Mouse (Mus musculus) embryonic facial prominence, embryonic 15.5 days (tissue): ENCODE data around the gene Unc13d. TPM values are rescaled to one million over a fixed set of nuclear protein-coding genes. Genes with fewer than 3 reads are reported as not detected.
A peak's percentile ranks its signal among the peaks of the same experiment; 100 is the strongest.
"Not testable (repeated sequence)": the region's sequence is repeated elsewhere in the genome, so short reads cannot be mapped to it uniquely, and the experiment has no call there.

Experiments used
- ATAC-seq: fragments of 200-750 bp; cut with Nextera tagmentation; 2 replicates; pipeline ENCODE4 v1.8.0; 2017; ENCODE audit warnings: low read depth, moderate TSS enrichment; ENCODE audit not compliant: insufficient number of reproducible peaks, low FRiP score, low TSS enrichment
- H3K27ac ChIP-seq: fragments of 300-500 bp; sonication (generic); replicated peaks from 2 replicates; pipeline ENCODE4 v1.5.1; 2015; ENCODE audit warnings: mild to moderate bottlenecking, inconsistent platforms
- H3K27me3 ChIP-seq: fragments of 300-500 bp; sonication (generic); 2 replicates; pipeline ENCODE4 v1.6.1; 2015; ENCODE audit warnings: inconsistent platforms
- H3K36me3 ChIP-seq: fragments of 300-500 bp; sonication (generic); 2 replicates; pipeline ENCODE4 v1.6.1; 2015; ENCODE audit warnings: mild to moderate bottlenecking, inconsistent platforms
- H3K4me1 ChIP-seq: fragments of 300-500 bp; sonication (generic); 2 replicates; pipeline ENCODE4 v1.6.1; 2015; ENCODE audit warnings: inconsistent platforms
- H3K4me2 ChIP-seq: fragments of 300-500 bp; sonication (generic); replicated peaks from 2 replicates; pipeline ENCODE4 v1.6.1; 2015; ENCODE audit warnings: mild to moderate bottlenecking, inconsistent platforms
- H3K4me3 ChIP-seq: fragments of 300-500 bp; sonication (generic); replicated peaks from 2 replicates; pipeline ENCODE4 v1.5.1; 2015; ENCODE audit warnings: mild to moderate bottlenecking, inconsistent platforms
- H3K9ac ChIP-seq: fragments of 300-500 bp; sonication (generic); 2 replicates; pipeline ENCODE4 v1.6.1; 2015; ENCODE audit warnings: inconsistent platforms
- H3K9me3 ChIP-seq: fragments of 300-500 bp; sonication (generic); replicated peaks from 2 replicates; pipeline ENCODE4 v1.6.1; 2016; ENCODE audit warnings: inconsistent platforms
- WGBS: fragments of 180-500 bp; shearing (Covaris S2); methylation state at CpG from one replicate; pipeline ENCODE4 v1.1.7; 2015; 5-methylcytosine and 5-hydroxymethylcytosine counted together
- polyA plus RNA-seq: library from polyadenylated mRNA; unstranded; fragments of >200 nt; fragmentation: Nextera tagmentation; extraction: Ambion mirVana; gene quantifications from 2 replicates; pipeline ENCODE4 v1.2.1, GENCODE M21; 2015

The Unc13d gene
- 4.3 and 4.8 TPM in 2 replicates for polyA plus RNA-seq

- no peaks in the 10 kb centered on the region for H3K27me3 ChIP-seq
- peak; percentile 18 for ATAC-seq
- WGBS, result 54% methylated on average over 22 of the region's 22 CpGs
- H3K36me3 ChIP-seq, result peaks cover 37% of the 10 kb centered on the region
- H3K27ac ChIP-seq, result peak within 1 kb of the TSS; percentile 86
- no peaks in the 10 kb centered on the region for H3K9me3 ChIP-seq
- peaks cover 31% of the 10 kb centered on the region for H3K4me1 ChIP-seq
- peak within 1 kb of the TSS; percentile 46 for H3K4me2 ChIP-seq
- peak within 1 kb of the TSS; percentile 18; the same call in 1 of the 2 replicates for H3K4me3 ChIP-seq
- H3K9ac ChIP-seq, result no peak within 1 kb of the TSS
Measured at GRCm38 (mm10) chr11:116077446-116078204, at the start of gene Unc13d. Gene Unc13d, minus strand, starts transcription at chr11:116077961.

GRCm38 (mm10) chr11:116126261-116126660, 48.5 kb upstream of the Unc13d start:
- H3K4me2 ChIP-seq, result no peak overlapping the region
- 95% methylated on average over 15 of the region's 15 CpGs for WGBS
- peaks cover 35% of the 10 kb centered on the region for H3K4me1 ChIP-seq
- no peak for ATAC-seq
- no peak overlapping the region for H3K4me3 ChIP-seq
- no peaks in the 10 kb centered on the region for H3K9me3 ChIP-seq
- no peak overlapping the region for H3K27ac ChIP-seq
- H3K27me3 ChIP-seq, result no peaks in the 10 kb centered on the region
- no peak overlapping the region for H3K9ac ChIP-seq
- H3K36me3 ChIP-seq, result peaks cover 28% of the 10 kb centered on the region

- H3K27ac ChIP-seq, H3K4me2 ChIP-seq, H3K9ac ChIP-seq, H3K4me1 ChIP-seq, ATAC-seq, H3K9me3 ChIP-seq, H3K4me3 ChIP-seq, H3K27me3 ChIP-seq: not testable (repeated sequence)
- H3K36me3 ChIP-seq, result peaks cover 28% of the 10 kb centered on the region
- WGBS, result 88% methylated on average over 8 of the region's 8 CpGs
Measured at GRCm38 (mm10) chr11:116121731-116122245, 44.0 kb upstream of the Unc13d start.

- H3K4me1 ChIP-seq, result peaks cover 6% of the 10 kb centered on the region
- H3K4me2 ChIP-seq, result no peak overlapping the region
- peak overlapping the region; percentile 78 for H3K27ac ChIP-seq
- H3K36me3 ChIP-seq, result 0 out of 2 replicates have a peak, but pooled peaks cover 5% of the 10 kb centered on the region
- no peak for ATAC-seq
- no peaks in the 10 kb centered on the region for H3K9me3 ChIP-seq
- H3K4me3 ChIP-seq, result no peak overlapping the region
- no peak overlapping the region for H3K9ac ChIP-seq
- no peaks in the 10 kb centered on the region for H3K27me3 ChIP-seq
Measured at GRCm38 (mm10) chr11:116117819-116118218, 40.1 kb upstream of the Unc13d start.

GRCm38 (mm10) chr11:116117241-116117640, 39.5 kb upstream of the Unc13d start:
- ATAC-seq, result peak; percentile 88

GRCm38 (mm10) chr11:116111611-116112203, 33.9 kb upstream of the Unc13d start:
- no peak overlapping the region for H3K4me3 ChIP-seq
- H3K9me3 ChIP-seq, result no peaks in the 10 kb centered on the region
- H3K27ac ChIP-seq, result no peak overlapping the region
- H3K27me3 ChIP-seq, result peaks cover 48% of the 10 kb centered on the region
- 85% methylated on average over 19 of the region's 19 CpGs for WGBS
- H3K9ac ChIP-seq, result no peak overlapping the region
- no peak overlapping the region for H3K4me2 ChIP-seq
- H3K4me1 ChIP-seq, result peaks cover 41% of the 10 kb centered on the region
- H3K36me3 ChIP-seq, result no peaks in the 10 kb centered on the region
- ATAC-seq, result no peak

More at GRCm38 (mm10) chr11:116117241-116117640, 39.5 kb upstream of the Unc13d start:
- Histone ChIP-seq H3K4me3 (no peak overlapping the region), H3K9me3 (no peaks in the 10 kb centered on the region), H3K36me3 (no peaks in the 10 kb centered on the region), H3K27me3 (no peaks in the 10 kb centered on the region), H3K4me2 (no peak overlapping the region), H3K9ac (no peak overlapping the region), H3K4me1 (peaks cover 6% of the 10 kb centered on the region), H3K27ac (peak overlapping the region; percentile 78)
- WGBS, result 24% methylated on average over 12 of the region's 12 CpGs

GRCm38 (mm10) chr11:116111067-116111466, 33.3 kb upstream of the Unc13d start:
- WGBS, result 84% methylated on average over 4 of the region's 4 CpGs
- H3K27ac ChIP-seq, result no peak overlapping the region
- H3K4me2 ChIP-seq, result no peak overlapping the region
- H3K36me3 ChIP-seq, result no peaks in the 10 kb centered on the region
- no peak overlapping the region for H3K4me3 ChIP-seq
- peaks cover 47% of the 10 kb centered on the region for H3K4me1 ChIP-seq
- peaks cover 54% of the 10 kb centered on the region for H3K27me3 ChIP-seq
- no peak for ATAC-seq
- no peaks in the 10 kb centered on the region for H3K9me3 ChIP-seq
- no peak overlapping the region for H3K9ac ChIP-seq

GRCm38 (mm10) chr11:116110540-116110939, 32.8 kb upstream of the Unc13d start:
- H3K4me2 ChIP-seq, result peak overlapping the region; percentile 79
- H3K9ac ChIP-seq, result no peak overlapping the region
- 23% methylated on average over 10 of the region's 10 CpGs for WGBS
- no peaks in the 10 kb centered on the region for H3K9me3 ChIP-seq
- no peaks in the 10 kb centered on the region for H3K36me3 ChIP-seq
- no peak for ATAC-seq
- H3K4me3 ChIP-seq, result peak overlapping the region; percentile 50
- peaks cover 59% of the 10 kb centered on the region for H3K27me3 ChIP-seq
- H3K4me1 ChIP-seq, result peaks cover 52% of the 10 kb centered on the region
- peak overlapping the region; percentile 40; the same call in 1 of the 2 replicates for H3K27ac ChIP-seq

- H3K27me3 ChIP-seq, result peaks cover 62% of the 10 kb centered on the region
- peak overlapping the region; percentile 79 for H3K4me2 ChIP-seq
- H3K36me3 ChIP-seq, result no peaks in the 10 kb centered on the region
- peak overlapping the region; percentile 50 for H3K4me3 ChIP-seq
- 1% methylated on average over 34 of the region's 35 CpGs for WGBS
- H3K27ac ChIP-seq, result peak overlapping the region; percentile 40
- H3K4me1 ChIP-seq, result peaks cover 52% of the 10 kb centered on the region
- peak overlapping the region; percentile 35 for H3K9ac ChIP-seq
- ATAC-seq, result peak; percentile 57
- H3K9me3 ChIP-seq, result no peaks in the 10 kb centered on the region
Measured at GRCm38 (mm10) chr11:116110131-116110530, 32.4 kb upstream of the Unc13d start.

- peak overlapping the region; percentile 40 for H3K27ac ChIP-seq
- peaks cover 52% of the 10 kb centered on the region for H3K4me1 ChIP-seq
- no peaks in the 10 kb centered on the region for H3K36me3 ChIP-seq
- under 1% methylated on average over 70 of the region's 70 CpGs for WGBS
- no peak for ATAC-seq
- peak overlapping the region; percentile 50 for H3K4me3 ChIP-seq
- peaks cover 62% of the 10 kb centered on the region for H3K27me3 ChIP-seq
- H3K9me3 ChIP-seq, result no peaks in the 10 kb centered on the region
- H3K9ac ChIP-seq, result peak overlapping the region; percentile 35
- peak overlapping the region; percentile 79 for H3K4me2 ChIP-seq
Measured at GRCm38 (mm10) chr11:116109441-116110081, 31.8 kb upstream of the Unc13d start.
